Mouse (Mus musculus) gastrocnemius, postnatal 25 days (tissue): ENCODE results near the gene Shb. TPM values are rescaled to one million over a fixed set of nuclear protein-coding genes. Genes with fewer than 3 reads are reported as not detected.
"Not testable (repeated sequence)": the region's sequence is repeated elsewhere in the genome, so short reads cannot be mapped to it uniquely, and the experiment has no call there.

Source experiments
- DNase-seq: peaks from one replicate; pipeline ENCODE4 v3.0.0; 2022
- microRNA-seq, 2 experiments: library from miRNA; unstranded; fragments of <30 nt; microRNA quantifications; one replicate each; pipeline ENCODE4 v1.2.0; 2021; ENCODE audit warnings: borderline replicate concordance in 2 of 2
- total RNA-seq, 2 experiments: library from RNA; stranded (reverse); gene quantifications; 1 replicate in 1 of 2; 2 replicates in 1 of 2; pipeline ENCODE4 v1.2.3; 2021

Gene Shb
- total RNA-seq, 2 experiments from 2014 or later, result 5.4 to 8.0 TPM

DNA sequence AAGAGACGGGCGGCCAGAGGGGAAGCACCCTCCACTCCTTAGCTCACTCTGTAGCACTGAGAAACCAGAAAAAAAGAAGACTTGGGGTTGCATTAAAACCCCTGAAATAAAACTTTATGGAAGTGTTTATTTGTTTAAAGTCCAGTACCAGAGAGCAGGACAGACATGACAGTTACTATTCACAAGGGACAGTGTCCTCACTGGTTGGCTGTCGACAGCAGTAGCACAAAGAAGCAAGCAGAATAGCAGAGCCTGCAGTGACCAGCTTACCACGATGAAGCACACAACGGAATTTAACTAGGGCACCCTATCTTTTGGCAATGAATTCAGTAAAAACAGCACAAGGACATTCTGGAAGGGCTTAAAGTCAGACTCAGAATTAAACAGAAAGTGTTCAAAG is 134.0 kb downstream of the Shb start:
- not testable (repeated sequence) for DNase-seq

DNA sequence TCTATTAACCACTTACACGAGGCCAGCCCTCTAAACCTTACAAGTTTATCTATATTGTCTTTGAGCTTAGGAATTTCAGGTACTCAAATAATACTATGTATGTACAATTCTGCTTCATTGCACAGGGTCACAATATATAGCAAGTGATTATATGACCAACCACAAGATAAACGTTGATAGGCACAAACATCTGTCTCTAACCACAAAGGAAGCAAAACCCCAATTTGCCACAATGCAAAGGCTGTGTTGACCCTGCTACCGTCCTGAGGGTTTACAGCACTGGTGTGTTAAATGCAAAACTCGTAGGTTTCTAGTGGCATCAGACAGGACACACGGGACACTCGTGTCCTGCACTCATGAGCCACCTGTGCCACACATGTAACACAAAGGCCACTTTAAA is 136.1 kb downstream of the Shb start:
- DNase-seq, result not testable (repeated sequence)

DNA sequence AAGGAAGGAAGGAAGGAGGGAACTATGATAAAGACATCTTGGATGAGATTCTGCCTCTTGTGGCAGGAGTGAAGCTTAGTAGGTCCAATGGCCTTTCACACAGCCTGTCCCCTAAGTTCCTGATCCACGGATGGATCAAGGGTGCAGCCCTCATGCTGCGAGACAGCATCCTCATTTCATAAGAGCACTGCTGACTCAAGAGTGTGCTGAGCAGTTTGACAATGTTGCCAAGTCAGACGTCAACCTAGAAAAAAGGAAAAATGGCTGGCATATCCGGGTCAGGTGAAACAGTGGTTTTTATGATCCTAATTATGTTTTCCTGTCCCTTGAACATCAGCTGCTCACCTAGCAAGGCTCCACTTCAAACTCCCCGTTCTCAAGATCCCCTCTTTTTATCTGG is 138.6 kb downstream of the Shb start:
- no peak for DNase-seq

GRCm38 (mm10) chr4:45392994-45393393 is 139.3 kb downstream of the Shb start:
- DNase-seq, result no peak

DNA sequence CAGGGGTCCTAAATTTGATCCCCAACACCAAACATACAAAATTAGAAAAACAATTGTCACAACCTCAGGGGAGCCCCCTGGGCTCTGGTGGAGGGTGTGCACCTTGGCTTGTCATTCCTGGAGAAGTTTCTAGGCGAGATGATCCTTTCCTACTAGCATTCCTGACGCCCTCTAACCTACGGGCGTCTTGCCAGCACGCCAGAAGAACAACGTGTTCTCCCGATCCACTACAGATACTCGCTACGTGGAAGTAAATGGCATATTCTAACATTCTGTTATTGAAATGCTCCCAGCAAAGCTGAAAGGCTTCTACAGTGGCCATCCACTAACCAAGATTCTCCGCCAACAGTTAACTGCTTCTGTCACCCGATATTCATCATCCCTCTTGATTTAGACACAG is 139.7 kb downstream of the Shb start:
- DNase-seq, result no peak

GRCm38 (mm10) chr4:45392099-45392498 is 140.2 kb downstream of the Shb start:
- DNase-seq, result no peak

GRCm38 (mm10) chr4:45387296-45387695 is 145.0 kb downstream of the Shb start:
- not testable (repeated sequence) for DNase-seq

- not testable (repeated sequence) for DNase-seq
Measured at GRCm38 (mm10) chr4:45382133-45382532, 150.1 kb downstream of the Shb start.

GRCm38 (mm10) chr4:45380903-45381580 is 151.2 kb downstream of the Shb start:
- DNase-seq, result not testable (repeated sequence)

GRCm38 (mm10) chr4:45376573-45376972 is 155.7 kb downstream of the Shb start:
- no peak for DNase-seq

GRCm38 (mm10) chr4:45374879-45375278 is 157.4 kb downstream of the Shb start:
- no peak for DNase-seq

Small RNA genes within 50 kb of the gene (microRNA-seq; reads per million reads assigned to microRNA genes)
- gene Gm22518, result 0 reads per million in 2 experiments
- gene Gm25692, result 0 reads per million in 2 experiments

Other genes with a start within 250 kb of the Shb start
- gene Trmt10b, start 235.3 kb downstream of the Shb start, total RNA-seq, result 1 to 10 TPM; 4.9 to 5.3 TPM
- 1 to 10 TPM; 9.3 to 9.9 TPM for gene Dcaf10, start 190.4 kb downstream of the Shb start, total RNA-seq
- 10 to 100 TPM in 1 of 2 experiments, 1 to 10 TPM in 1; 9.6 to 10.0 TPM for gene Exosc3, start 189.7 kb downstream of the Shb start, total RNA-seq
- 10 to 100 TPM; 74.9 to 77.3 TPM for gene Slc25a51, start 123.7 kb downstream of the Shb start, total RNA-seq